Mouse (Mus musculus): Measurements from ENCODE around the gene Grb7. TPM values are rescaled to one million over a fixed set of nuclear protein-coding genes. Genes with fewer than 3 reads are reported as not detected.
A peak's percentile ranks its signal among the peaks of the same experiment; 100 is the strongest.

The Grb7 gene
- polyA plus RNA-seq, 1 experiment from 2014 or later, result 7.3 TPM

DNA sequence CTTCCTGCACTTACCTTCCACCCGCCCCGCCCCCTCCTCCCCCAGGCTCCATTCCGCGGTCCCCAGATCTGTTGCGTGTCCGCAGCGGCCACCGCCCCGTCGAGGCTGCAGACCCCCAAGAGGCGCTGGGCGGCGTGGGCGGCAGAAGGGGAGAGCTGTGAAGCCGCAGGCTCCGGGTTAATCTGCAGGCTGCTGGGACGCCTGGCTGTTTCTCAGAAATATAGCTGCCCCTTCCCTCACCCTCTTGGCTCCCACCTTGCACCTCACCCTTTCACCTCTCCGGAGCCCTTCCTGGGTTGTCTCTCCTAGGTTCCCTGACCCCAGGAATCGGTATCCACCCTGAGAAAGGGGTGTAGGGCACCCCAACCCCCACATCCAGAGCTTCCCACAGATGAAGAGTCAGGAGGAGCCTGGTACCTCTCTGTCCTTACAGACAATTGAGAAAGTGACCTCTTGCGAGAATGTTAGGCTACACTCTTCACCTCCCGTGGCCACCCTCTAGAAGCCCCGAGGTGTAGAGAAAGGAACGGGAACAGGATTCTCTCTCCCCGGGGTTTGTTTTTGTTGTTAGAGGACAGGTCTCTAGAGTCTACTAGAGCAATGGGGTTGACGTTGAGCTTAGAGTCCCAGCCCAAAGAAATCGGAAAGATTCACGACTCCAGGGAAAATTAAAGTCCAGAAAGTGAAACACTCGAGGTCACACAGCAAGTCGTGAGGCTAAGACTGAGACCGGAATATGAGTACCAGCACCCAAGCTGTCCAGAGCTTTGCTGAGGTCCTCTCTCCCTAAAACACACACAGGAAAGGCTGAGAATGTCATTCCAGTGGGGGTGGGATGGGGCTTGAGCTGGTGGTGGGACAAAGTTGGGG, 12.2 kb downstream of the Grb7 start:
- Histone ChIP-seq H3K27me3 (peaks cover 46% of the 10 kb centered on the region), H3K4me1 (0 out of 2 replicates have a peak, but pooled peaks cover 5% of the 10 kb centered on the region), H3K36me3 (no peaks in the 10 kb centered on the region), H3K9me3 (no peaks in the 10 kb centered on the region), H3K27ac (no peak overlapping the region), H3K9ac (peak overlapping the region; percentile 51; the same call in 1 of the 2 replicates), H3K4me2 (replicated peaks) (peak overlapping the region; percentile 67), H3K4me3 (peak overlapping the region; percentile 47)
- WGBS, result 2% methylated on average over 30 of the region's 30 CpGs
- no peak for ATAC-seq (ENCODE audit: insufficient number of reproducible peaks, insufficient read depth, low FRiP score, low TSS enrichment)

DNA sequence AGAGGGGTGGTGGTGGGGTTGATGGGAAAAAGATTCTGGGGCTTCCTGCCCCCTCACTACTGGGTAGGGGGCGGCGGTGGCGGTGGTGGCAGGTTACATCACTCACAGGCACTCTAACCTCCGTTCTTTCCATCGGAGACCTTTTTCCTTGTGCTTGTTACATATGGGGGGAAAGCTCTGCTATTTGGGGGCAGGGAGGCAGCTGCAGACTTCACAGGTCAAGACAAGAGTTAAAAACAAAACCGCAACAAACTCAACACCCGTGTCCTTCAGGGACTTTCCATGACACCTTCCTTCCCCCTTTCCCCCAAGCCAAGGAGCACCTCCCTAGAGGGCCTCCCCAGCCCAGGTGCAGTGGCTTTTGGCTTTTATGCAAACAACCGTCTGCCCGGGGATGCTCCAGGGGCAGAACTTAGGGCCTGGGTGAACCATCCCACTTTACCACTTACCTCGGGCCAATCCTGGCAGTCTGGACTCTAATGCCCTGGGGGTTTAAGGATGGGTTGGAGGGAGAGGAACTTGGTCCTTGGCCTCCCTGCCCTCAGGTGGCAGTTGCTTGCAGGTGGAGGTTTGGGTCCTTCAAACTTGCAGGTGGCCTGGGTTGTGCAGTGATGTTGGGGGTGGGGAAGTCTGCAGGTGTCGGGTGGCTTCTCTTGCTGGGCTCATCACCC, 13.0 kb downstream of the Grb7 start:
- no peak for ATAC-seq (ENCODE audit: insufficient number of reproducible peaks, insufficient read depth, low FRiP score, low TSS enrichment)
- 16% methylated on average over 11 of the region's 11 CpGs for WGBS
- no peak overlapping the region for H3K9ac ChIP-seq
- H3K4me3 ChIP-seq, result no peak overlapping the region
- no peak overlapping the region for H3K4me2 ChIP-seq (replicated peaks)
- 0 out of 2 replicates have a peak, but pooled peaks cover 5% of the 10 kb centered on the region for H3K4me1 ChIP-seq
- no peak overlapping the region for H3K27ac ChIP-seq
- peaks cover 47% of the 10 kb centered on the region for H3K27me3 ChIP-seq
- no peaks in the 10 kb centered on the region for H3K9me3 ChIP-seq
- H3K36me3 ChIP-seq, result no peaks in the 10 kb centered on the region

DNA sequence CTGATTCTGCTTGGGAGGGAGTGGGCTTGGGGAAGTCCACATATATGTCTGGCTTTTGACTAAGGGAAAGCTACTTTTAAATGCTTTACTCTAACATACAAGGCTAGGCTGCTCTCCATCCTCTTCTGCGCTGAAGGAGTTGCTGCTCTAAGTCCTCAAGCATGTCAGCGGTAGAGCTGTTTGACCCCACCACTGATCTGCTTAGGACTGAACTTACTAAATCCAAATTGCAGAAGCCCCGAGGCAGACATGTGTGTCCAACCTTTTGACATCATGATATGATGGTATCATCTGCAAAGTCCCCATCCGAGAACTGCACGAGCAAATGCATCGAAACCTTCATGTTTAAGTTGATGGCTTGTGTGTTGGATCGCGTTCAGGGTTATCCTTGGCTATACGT, 13.7 kb downstream of the Grb7 start:
- H3K4me3 ChIP-seq, result no peak overlapping the region
- H3K27me3 ChIP-seq, result peaks cover 50% of the 10 kb centered on the region
- ATAC-seq (ENCODE audit: insufficient number of reproducible peaks, insufficient read depth, low FRiP score, low TSS enrichment), result no peak
- 0 out of 2 replicates have a peak, but pooled peaks cover 5% of the 10 kb centered on the region for H3K4me1 ChIP-seq
- no peak overlapping the region for H3K9ac ChIP-seq
- H3K27ac ChIP-seq, result no peak overlapping the region
- 80% methylated on average over 9 of the region's 9 CpGs for WGBS
- H3K4me2 ChIP-seq (replicated peaks), result no peak overlapping the region
- no peaks in the 10 kb centered on the region for H3K9me3 ChIP-seq
- H3K36me3 ChIP-seq, result no peaks in the 10 kb centered on the region

DNA sequence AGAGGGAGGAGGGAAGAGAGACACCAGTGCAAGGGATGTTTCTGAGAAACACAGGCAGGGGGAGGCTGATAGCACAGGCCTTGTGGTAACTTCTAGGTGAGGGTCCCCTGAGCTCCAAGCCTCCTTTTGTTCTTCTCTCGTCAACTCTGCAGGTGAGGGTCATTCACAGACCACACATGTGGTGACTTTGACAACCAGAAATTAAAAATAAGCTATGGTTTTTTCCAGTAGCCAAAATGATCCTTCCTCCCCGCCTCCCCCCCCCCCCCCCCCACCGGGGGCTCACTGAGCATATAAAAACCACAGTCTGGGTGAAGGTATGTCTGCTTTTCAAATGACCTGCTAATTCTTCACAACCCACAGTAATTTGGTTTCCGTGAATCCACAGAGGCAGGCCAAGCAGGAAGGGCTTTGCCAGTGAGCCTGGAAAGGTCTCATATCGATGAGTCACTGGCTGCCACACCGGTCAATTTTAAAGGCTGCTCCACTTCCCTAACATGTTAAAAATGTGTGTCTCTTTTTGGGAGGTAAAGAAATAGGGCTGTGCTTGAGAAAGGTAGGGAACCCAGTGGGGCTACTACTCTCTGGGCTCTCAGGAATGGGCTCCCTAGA, 15.0 kb downstream of the Grb7 start:
- no peak overlapping the region for H3K9ac ChIP-seq
- H3K4me1 ChIP-seq, result 0 out of 2 replicates have a peak, but pooled peaks cover 5% of the 10 kb centered on the region
- no peak overlapping the region for H3K4me2 ChIP-seq (replicated peaks)
- 66% methylated on average over 6 of the region's 6 CpGs for WGBS
- H3K4me3 ChIP-seq, result no peak overlapping the region
- no peaks in the 10 kb centered on the region for H3K9me3 ChIP-seq
- no peak overlapping the region for H3K27ac ChIP-seq
- no peaks in the 10 kb centered on the region for H3K36me3 ChIP-seq
- ATAC-seq (ENCODE audit: insufficient number of reproducible peaks, insufficient read depth, low FRiP score, low TSS enrichment), result no peak
- H3K27me3 ChIP-seq, result peaks cover 47% of the 10 kb centered on the region

DNA sequence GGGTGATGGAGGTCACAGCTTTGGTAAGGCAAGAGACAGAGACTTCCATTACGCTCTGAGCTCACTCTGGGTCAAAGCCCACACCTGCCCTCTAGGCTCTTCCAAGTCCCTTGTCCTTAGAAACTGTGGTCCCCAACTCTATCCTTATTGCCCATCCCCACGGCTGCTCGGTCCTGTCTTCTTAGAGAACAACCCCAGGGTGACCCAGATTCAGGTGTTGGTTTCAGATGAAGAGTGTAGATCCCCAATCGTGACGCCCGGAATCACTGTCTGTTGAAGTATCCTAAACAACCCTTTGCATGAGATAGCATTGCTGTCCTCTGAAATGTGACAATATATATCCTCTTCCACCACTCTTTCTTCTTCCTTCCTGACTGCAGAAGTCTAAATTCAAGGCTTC, 16.1 kb downstream of the Grb7 start:
- 91% methylated on average over 6 of the region's 6 CpGs for WGBS
- peaks cover 47% of the 10 kb centered on the region for H3K27me3 ChIP-seq

GRCm38 (mm10) chr11:98463911-98464310, 17.7 kb downstream of the Grb7 start:
- H3K36me3 ChIP-seq, result no peaks in the 10 kb centered on the region
- peaks cover 35% of the 10 kb centered on the region for H3K27me3 ChIP-seq
- H3K9me3 ChIP-seq, result no peaks in the 10 kb centered on the region
- H3K4me1 ChIP-seq, result no peaks in the 10 kb centered on the region
- no peak overlapping the region for H3K27ac ChIP-seq
- H3K9ac ChIP-seq, result no peak overlapping the region
- no peak overlapping the region for H3K4me2 ChIP-seq (replicated peaks)
- no peak overlapping the region for H3K4me3 ChIP-seq
- WGBS, result 86% methylated on average over 9 of the region's 9 CpGs
- ATAC-seq (ENCODE audit: insufficient number of reproducible peaks, insufficient read depth, low FRiP score, low TSS enrichment), result no peak

More for the DNA sequence above, 16.1 kb downstream of the Grb7 start:
- Histone ChIP-seq H3K27ac (no peak overlapping the region), H3K4me1 (0 out of 2 replicates have a peak, but pooled peaks cover 2% of the 10 kb centered on the region), H3K9me3 (no peaks in the 10 kb centered on the region), H3K4me2 (replicated peaks) (no peak overlapping the region), H3K9ac (no peak overlapping the region), H3K36me3 (no peaks in the 10 kb centered on the region), H3K4me3 (no peak overlapping the region)
- no peak for ATAC-seq (ENCODE audit: insufficient number of reproducible peaks, insufficient read depth, low FRiP score, low TSS enrichment)

DNA sequence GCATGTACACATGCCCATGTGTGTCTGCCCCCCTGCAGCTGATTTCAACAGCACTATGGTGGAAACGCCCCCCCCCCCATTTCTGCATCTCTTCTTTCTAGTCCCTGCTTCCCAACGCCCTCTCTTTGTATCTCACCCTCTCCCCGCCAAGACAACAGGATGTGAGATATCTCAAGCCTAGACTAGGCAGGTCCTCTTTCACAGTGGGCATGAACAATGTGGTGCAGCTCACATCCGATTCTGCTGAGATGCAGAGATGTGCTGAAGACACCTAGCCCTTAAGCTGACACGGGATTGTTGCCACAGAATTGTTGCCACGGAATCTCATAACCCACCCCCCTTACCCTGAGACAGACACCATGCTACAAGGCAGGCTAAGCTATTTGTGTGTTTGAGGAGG, 18.3 kb downstream of the Grb7 start:
- Histone ChIP-seq H3K27ac (no peak overlapping the region), H3K4me2 (replicated peaks) (no peak overlapping the region), H3K4me1 (0 out of 2 replicates have a peak, but pooled peaks cover 3% of the 10 kb centered on the region), H3K36me3 (no peaks in the 10 kb centered on the region), H3K9me3 (no peaks in the 10 kb centered on the region), H3K9ac (no peak overlapping the region), H3K27me3 (peaks cover 29% of the 10 kb centered on the region), H3K4me3 (no peak overlapping the region)
- no peak for ATAC-seq (ENCODE audit: insufficient number of reproducible peaks, insufficient read depth, low FRiP score, low TSS enrichment)
- WGBS, result 82% methylated on average over 6 of the region's 6 CpGs

GRCm38 (mm10) chr11:98469761-98470714, 23.8 kb downstream of the Grb7 start:
- WGBS, result 50% methylated on average over 22 of the region's 22 CpGs
- ATAC-seq (ENCODE audit: insufficient number of reproducible peaks, insufficient read depth, low FRiP score, low TSS enrichment), result peak; percentile 30; the same call in 1 of the 2 replicates
- Histone ChIP-seq H3K4me3 (no peak overlapping the region), H3K27me3 (no peaks in the 10 kb centered on the region; the same call in 1 of the 2 replicates), H3K36me3 (no peaks in the 10 kb centered on the region), H3K27ac (peak overlapping the region; percentile 65), H3K9me3 (no peaks in the 10 kb centered on the region), H3K4me1 (peaks cover 26% of the 10 kb centered on the region), H3K9ac (no peak overlapping the region), H3K4me2 (replicated peaks) (no peak overlapping the region)

DNA sequence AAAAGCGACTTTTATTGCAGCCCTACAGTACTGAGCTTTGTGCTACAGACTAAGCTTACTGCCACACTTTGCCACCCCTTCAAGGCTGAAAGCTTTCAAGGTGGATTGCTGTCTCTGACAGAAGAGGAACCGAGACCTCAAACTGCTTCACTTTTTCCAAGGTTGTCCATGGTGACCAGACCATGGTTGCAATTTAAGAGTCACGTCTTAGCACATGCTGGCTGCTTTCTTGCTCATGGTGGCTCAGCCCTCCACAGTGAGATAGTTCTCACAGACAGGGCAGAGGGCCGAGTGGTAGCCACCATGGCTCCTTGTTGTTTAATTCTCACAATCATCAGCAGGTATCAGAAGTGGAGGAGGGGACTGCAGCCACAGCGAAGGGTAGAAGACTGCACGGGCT, 24.6 kb downstream of the Grb7 start:
- Histone ChIP-seq H3K9me3 (no peaks in the 10 kb centered on the region), H3K4me3 (no peak overlapping the region), H3K27ac (peak overlapping the region; percentile 50), H3K4me1 (peaks cover 26% of the 10 kb centered on the region), H3K9ac (no peak overlapping the region), H3K4me2 (replicated peaks) (no peak overlapping the region), H3K27me3 (no peaks in the 10 kb centered on the region; the same call in 1 of the 2 replicates), H3K36me3 (no peaks in the 10 kb centered on the region)
- no peak for ATAC-seq (ENCODE audit: insufficient number of reproducible peaks, insufficient read depth, low FRiP score, low TSS enrichment)
- 76% methylated on average over 6 of the region's 6 CpGs for WGBS

GRCm38 (mm10) chr11:98472696-98473095, 26.5 kb downstream of the Grb7 start:
- Histone ChIP-seq H3K4me2 (replicated peaks) (no peak overlapping the region), H3K36me3 (no peaks in the 10 kb centered on the region), H3K27ac (no peak overlapping the region), H3K4me1 (peaks cover 26% of the 10 kb centered on the region), H3K9ac (no peak overlapping the region), H3K27me3 (no peaks in the 10 kb centered on the region), H3K4me3 (no peak overlapping the region), H3K9me3 (no peaks in the 10 kb centered on the region)
- 67% methylated on average over 4 of the region's 4 CpGs for WGBS
- no peak for ATAC-seq (ENCODE audit: insufficient number of reproducible peaks, insufficient read depth, low FRiP score, low TSS enrichment)

Measured in embryonic facial prominence, embryonic 12.5 days (tissue).